Mouse (Mus musculus): ENCODE data around the gene Lin7c.
"Not testable (repeated sequence)": the region's sequence is repeated elsewhere in the genome, so short reads cannot be mapped to it uniquely, and the experiment has no call there.

Gene Lin7c

DNA sequence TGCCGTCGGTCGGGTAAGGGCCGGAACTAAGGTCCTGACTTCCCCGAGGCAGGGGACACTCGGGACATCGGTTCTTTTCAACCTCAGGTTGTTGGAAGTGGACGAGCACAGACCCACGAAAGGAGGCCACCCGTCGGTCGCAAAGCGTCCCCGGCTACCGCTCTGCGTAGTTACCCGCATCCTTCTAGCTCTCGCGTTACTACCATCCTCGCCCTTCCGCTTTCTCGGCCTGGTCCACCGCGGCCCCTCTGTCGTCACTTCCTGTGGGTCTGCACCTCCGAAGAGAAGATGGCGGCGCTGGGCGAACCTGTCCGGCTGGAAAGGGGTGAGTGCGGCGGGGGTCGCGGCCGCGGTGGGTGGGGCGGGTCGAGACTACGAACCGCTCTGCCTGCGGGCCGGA is at the start of gene Lin7c:
Gene Lin7c (plus strand): TSS at position 257 of the 400 bp plus-strand sequence.
- DNase-seq (ENCODE audit: low read depth, low spot score), result peak; percentile 95

DNA sequence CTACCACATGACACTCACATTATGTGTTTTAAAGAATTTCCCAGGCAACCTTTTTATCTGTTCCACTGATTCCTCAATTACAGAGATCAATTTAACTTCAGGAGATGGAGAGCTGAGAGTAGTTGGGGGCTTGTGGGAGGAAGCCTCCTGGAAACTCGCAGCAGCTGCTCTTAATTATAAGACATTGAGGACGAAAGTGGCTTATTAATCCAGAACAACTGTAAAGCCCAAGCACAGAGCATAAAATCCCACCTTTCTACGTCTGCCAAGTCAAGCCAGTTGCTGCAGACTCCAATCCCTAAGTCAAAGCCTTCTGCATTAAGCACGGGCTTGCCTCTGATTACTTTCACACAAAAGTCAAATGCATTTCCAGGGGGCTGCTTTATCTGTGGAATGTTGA is 44.3 kb upstream of the Lin7c start:
- no peak for DNase-seq (ENCODE audit: low read depth, low spot score)

GRCm38 (mm10) chr2:109848305-109848704 is 42.3 kb upstream of the Lin7c start:
- no peak for DNase-seq (ENCODE audit: low read depth, low spot score)

GRCm38 (mm10) chr2:109848715-109849114 is 41.9 kb upstream of the Lin7c start:
- DNase-seq (ENCODE audit: low read depth, low spot score), result peak; percentile 14

GRCm38 (mm10) chr2:109855601-109856000 is 35.1 kb upstream of the Lin7c start:
- DNase-seq (ENCODE audit: low read depth, low spot score), result no peak

GRCm38 (mm10) chr2:109859671-109860070 is 31.0 kb upstream of the Lin7c start:
- no peak for DNase-seq (ENCODE audit: low read depth, low spot score)

DNA sequence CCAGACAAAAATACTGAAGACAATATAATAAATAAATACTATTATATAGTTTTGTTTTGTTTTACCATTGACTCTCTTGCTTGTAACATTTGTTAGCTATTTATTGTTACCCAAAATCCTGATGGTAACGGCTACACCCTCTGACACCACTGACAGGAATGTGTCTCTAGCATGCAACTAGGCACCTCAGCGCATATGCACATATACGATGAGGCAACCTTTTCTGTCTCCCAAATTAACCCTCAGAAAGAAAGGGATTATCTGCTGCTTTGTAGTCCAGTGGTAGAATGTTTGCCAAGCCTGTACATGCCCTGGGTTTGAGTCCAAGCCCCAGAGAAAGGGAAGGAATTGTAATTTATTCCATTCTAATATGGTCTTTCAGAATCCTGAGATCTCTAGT is 29.8 kb upstream of the Lin7c start:
- DNase-seq (ENCODE audit: low read depth, low spot score), result peak; percentile 55

DNA sequence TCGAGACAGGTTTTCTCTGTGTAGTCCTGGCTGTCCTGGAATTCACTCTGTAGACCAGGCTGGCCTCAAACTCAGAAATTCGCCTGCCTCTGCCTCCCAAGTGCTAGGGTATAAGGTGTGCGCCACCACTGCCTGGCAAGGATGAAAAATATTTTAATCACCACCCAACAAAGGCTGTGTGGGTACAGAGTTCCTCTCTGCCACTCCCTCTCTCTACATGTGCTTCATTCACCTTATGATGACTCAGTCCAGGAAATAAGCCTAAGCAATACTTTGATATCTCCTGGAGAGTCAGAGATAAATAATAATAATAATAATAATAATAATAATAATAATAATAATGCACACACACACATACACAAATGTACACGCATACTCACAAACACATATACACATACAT is 11.2 kb upstream of the Lin7c start:
- not testable (repeated sequence) for DNase-seq (ENCODE audit: low read depth, low spot score)

DNA sequence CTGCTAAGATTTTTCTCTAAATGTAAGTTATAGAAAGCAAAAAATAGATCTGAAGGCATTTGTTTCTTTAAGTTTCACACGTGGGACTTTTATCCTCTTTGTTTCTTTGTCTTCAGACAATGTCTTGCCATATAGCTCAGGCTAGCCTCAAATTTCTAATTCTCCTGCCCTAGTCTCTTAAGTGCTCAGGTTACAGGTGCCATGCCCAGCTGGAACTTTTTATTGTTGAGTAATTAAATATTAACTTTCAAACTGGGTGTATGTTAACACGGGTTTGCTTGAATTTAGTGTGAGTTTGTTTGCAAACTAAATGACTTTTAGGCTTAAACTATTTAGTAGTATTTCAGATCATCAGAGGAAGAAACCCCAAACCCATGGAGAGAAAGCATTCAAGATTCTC is 9.5 kb upstream of the Lin7c start:
- DNase-seq (ENCODE audit: low read depth, low spot score), result no peak

- DNase-seq (ENCODE audit: low read depth, low spot score), result no peak
Observed at GRCm38 (mm10) chr2:109881625-109882024, 9.0 kb upstream of the Lin7c start.

DNA sequence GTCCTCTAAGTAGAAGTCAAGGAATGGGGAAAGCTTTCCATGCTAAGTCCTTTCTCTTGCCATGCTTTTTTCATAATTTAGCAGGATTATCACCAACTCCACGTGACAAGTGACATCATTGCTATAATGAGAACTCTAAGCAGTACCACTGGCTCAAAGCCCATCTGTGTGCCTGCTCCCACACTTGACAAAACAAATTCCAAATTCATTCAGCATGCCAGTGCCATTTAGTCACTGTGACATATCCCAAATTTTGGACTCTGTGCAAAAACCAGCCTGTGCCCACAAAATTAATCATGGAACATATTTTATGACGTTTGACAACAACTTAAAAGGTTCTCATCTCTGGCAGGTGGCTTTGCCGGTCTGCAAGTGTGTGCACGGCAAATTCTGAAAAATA is 6.5 kb upstream of the Lin7c start:
- DNase-seq (ENCODE audit: low read depth, low spot score), result no peak

DNA sequence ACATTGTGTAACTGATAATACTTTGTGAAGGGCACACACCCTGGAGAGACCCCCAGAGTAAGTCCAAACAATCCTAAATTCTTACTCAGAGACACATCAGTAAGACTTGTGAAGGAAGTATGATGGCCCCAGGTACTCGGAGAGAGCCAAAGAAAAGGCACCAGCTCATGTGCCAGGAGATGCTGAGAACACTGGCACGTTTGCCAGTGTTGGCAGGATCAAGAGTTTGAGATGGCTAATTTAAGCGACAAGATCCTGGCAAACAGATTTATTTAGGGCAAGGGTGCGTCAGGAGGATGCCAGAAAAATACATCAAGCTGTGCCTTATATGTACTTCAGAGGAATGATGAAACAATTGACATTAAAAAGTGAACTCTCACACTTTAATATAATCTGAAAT is 6.1 kb upstream of the Lin7c start:
- DNase-seq (ENCODE audit: low read depth, low spot score), result no peak

- DNase-seq (ENCODE audit: low read depth, low spot score), result no peak
Observed at GRCm38 (mm10) chr2:109890068-109890467, 585 bp upstream of the Lin7c start.

DNA sequence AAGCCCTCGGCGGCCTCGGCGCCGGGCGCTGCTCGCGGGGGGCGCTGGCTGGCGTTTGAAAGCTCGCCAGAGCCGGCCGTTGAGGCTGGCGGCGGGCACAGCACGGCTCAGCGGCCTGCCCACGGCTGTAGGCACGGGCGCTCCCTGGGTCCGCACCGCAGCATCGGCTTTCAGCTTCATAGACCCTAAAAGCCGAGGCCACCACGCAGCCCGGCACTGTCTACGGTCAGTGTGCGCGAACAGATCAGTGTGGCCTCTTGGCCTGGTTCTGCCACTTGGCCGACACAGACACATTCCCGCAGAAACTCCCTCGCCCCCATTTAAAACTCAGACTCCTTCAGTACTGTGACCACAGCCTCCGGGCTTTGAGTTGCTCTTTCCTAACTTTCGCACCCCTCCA is 378 bp downstream of the Lin7c start:
- DNase-seq (ENCODE audit: low read depth, low spot score), result no peak

- peak; percentile 16 for DNase-seq (ENCODE audit: low read depth, low spot score)
Observed at GRCm38 (mm10) chr2:109891471-109891870, 818 bp downstream of the Lin7c start.

GRCm38 (mm10) chr2:109896311-109896710 is 5.7 kb downstream of the Lin7c start:
- DNase-seq (ENCODE audit: low read depth, low spot score), result peak; percentile 56

DNA sequence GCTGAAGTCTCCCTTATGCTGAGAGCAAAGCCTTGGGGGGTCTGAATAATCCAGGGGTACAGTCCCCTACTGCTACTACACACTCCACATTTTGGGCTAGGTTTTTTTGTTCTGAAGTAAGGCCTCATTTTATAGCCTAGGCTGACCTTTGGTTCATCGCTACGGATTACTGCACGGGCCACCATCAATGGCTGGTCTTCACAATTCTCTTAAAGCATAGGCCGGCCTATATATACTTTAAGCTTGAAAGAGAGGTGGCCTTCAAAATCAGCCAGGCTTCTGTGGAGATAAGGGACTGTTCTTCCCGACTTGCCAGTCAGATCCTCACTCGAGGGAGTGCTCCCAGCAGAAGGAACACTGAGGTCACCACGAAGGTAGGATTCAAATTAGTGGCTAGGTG is 12.2 kb downstream of the Lin7c start:
- DNase-seq (ENCODE audit: low read depth, low spot score), result no peak

GRCm38 (mm10) chr2:109904171-109904821 is 13.6 kb downstream of the Lin7c start:
- peak; percentile 88 for DNase-seq (ENCODE audit: low read depth, low spot score)

- DNase-seq (ENCODE audit: low read depth, low spot score), result no peak
Observed at GRCm38 (mm10) chr2:109909122-109909521, 18.5 kb downstream of the Lin7c start.

- peak; percentile 47 for DNase-seq (ENCODE audit: low read depth, low spot score)
Observed at GRCm38 (mm10) chr2:109912216-109912615, 21.6 kb downstream of the Lin7c start.

- peak; percentile 57 for DNase-seq (ENCODE audit: low read depth, low spot score)
Observed at GRCm38 (mm10) chr2:109912766-109913165, 22.1 kb downstream of the Lin7c start.

- peak; percentile 86 for DNase-seq (ENCODE audit: low read depth, low spot score)
Observed at GRCm38 (mm10) chr2:109913241-109913640, 22.6 kb downstream of the Lin7c start.

GRCm38 (mm10) chr2:109914601-109915000 is 23.9 kb downstream of the Lin7c start:
- DNase-seq (ENCODE audit: low read depth, low spot score), result no peak

Measured in ZHBTc4 (cell line).